Mouse (Mus musculus) hindbrain, embryonic 10.5 days (tissue): ENCODE results near the gene Ankrd13a. TPM values are rescaled to one million over a fixed set of nuclear protein-coding genes. Genes with fewer than 3 reads are reported as not detected.

Experiments
- DNase-seq: peaks from one replicate; pipeline ENCODE4 v3.0.0-alpha.2; 2017; ENCODE audit warnings: low spot score
- H3K27ac ChIP-seq: fragments of 300-500 bp; sonication (generic); 2 replicates; pipeline ENCODE4 v1.5.1; 2016; ENCODE audit warnings: mild to moderate bottlenecking, moderate library complexity
- H3K27me3 ChIP-seq: fragments of 300-500 bp; sonication (generic); 2 replicates; pipeline ENCODE4 v1.6.1; 2016; ENCODE audit warnings: mild to moderate bottlenecking; ENCODE audit not compliant: poor library complexity, insufficient read depth, severe bottlenecking
- H3K36me3 ChIP-seq: fragments of 300-500 bp; sonication (generic); 2 replicates; pipeline ENCODE4 v1.6.1; 2016; ENCODE audit warnings: mild to moderate bottlenecking, moderate library complexity
- H3K4me1 ChIP-seq: fragments of 300-500 bp; sonication (generic); replicated peaks from 2 replicates; pipeline ENCODE4 v1.6.1; 2016; ENCODE audit warnings: mild to moderate bottlenecking
- H3K4me3 ChIP-seq: fragments of 300-500 bp; sonication (generic); 2 replicates; pipeline ENCODE4 v1.5.1; 2016; ENCODE audit warnings: mild to moderate bottlenecking, moderate library complexity
- H3K9me3 ChIP-seq: fragments of 300-500 bp; sonication (generic); 2 replicates; pipeline ENCODE4 v1.6.1; 2016; ENCODE audit warnings: mild to moderate bottlenecking, moderate library complexity
- WGBS: fragments of 180-500 bp; shearing (Covaris S2); methylation state at CpG from one replicate; pipeline ENCODE4 v1.1.7; 2016; 5-methylcytosine and 5-hydroxymethylcytosine counted together
- polyA plus RNA-seq: library from polyadenylated mRNA; unstranded; fragments of >200 nt; fragmentation: Nextera tagmentation; extraction: Ambion mirVana; gene quantifications from 2 replicates; pipeline ENCODE4 v1.2.1, GENCODE M21; 2016

Ankrd13a gene
- polyA plus RNA-seq, 1 experiment from 2014 or later, result 74.1 TPM

DNA sequence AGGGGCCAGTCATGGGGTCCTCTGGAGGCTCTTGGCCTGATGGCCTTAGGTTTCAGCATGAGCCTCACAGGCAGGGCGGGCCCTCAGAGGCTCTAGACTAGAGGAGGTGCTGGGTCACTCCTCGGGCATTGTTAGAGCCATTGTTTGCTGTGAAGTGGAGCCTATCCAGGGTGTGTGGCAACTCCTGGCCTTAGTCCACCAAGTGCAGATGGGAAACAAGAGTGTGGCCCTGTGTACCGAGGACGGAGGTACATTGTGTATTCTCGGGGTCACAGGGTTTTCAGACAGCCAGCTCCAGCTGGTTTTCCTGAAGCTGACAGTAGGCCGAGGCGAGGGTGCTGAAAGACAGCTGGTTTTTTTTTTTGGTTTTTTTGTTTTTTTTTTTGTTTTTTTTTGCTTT, 18.8 kb downstream of the Ankrd13a start:
- H3K27me3 ChIP-seq, result 0 out of 2 replicates have a peak, but pooled peaks cover 3% of the 10 kb centered on the region
- 74% methylated on average over 7 of the region's 7 CpGs for WGBS

DNA sequence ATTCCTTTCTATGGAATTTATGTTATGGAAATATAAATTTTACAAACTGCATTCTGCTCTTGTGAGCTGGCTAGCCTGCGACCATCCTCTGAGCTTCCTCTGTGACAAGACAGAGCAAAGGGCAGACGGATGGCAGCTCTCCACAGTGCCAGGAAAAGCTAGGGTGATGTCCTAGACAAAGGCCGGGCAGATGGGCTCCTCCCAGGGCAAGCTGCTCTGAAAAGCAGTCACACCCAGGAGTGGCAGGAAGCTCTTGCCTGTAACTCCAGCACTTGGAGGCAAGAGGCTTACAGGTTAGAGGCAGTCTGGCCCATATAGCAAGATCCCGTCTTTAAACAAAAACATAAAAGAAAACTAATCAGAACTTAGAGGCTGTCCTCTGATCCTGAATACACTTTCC, 20.1 kb downstream of the Ankrd13a start:
- H3K27ac ChIP-seq, result peak overlapping the region; percentile 77
- 55% methylated on average over 4 of the region's 4 CpGs for WGBS
- peaks cover 45% of the 10 kb centered on the region for H3K4me1 ChIP-seq
- DNase-seq, result peak; percentile 35
- no peak overlapping the region for H3K4me3 ChIP-seq
- 0 out of 2 replicates have a peak, but pooled peaks cover 3% of the 10 kb centered on the region for H3K27me3 ChIP-seq
- no peaks in the 10 kb centered on the region for H3K9me3 ChIP-seq
- H3K36me3 ChIP-seq, result peaks cover 66% of the 10 kb centered on the region

More for the DNA sequence above, 18.8 kb downstream of the Ankrd13a start:
- H3K4me3 ChIP-seq, result no peak overlapping the region
- peaks cover 45% of the 10 kb centered on the region for H3K4me1 ChIP-seq
- peak overlapping the region; percentile 77 for H3K27ac ChIP-seq
- H3K36me3 ChIP-seq, result peaks cover 66% of the 10 kb centered on the region
- DNase-seq, result no peak
- H3K9me3 ChIP-seq, result no peaks in the 10 kb centered on the region

DNA sequence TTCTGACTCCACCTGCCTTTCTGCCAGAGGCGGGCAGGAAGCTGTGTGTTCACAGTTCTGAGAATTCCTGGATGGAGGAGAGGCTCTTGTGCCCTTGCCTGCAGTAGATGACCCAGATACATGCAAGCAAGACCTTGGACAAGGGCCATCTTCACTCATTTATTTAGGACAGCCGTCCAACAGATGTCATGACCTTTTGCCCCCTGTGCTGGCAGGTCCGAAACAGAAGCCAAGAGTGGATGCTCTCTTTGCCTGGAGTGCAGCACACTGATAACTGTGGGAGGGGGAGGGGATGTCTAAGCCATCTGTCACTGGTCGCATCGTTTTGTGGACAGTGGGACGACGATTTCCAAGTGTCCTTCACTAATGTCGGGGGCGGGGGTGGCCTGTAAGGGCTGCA, 20.8 kb downstream of the Ankrd13a start:
- WGBS, result 30% methylated on average over 9 of the region's 9 CpGs
- Histone ChIP-seq H3K27ac (peak overlapping the region; percentile 77), H3K9me3 (no peaks in the 10 kb centered on the region), H3K36me3 (peaks cover 70% of the 10 kb centered on the region), H3K4me1 (peaks cover 45% of the 10 kb centered on the region), H3K4me3 (peak overlapping the region; percentile 16; the same call in 1 of the 2 replicates), H3K27me3 (0 out of 2 replicates have a peak, but pooled peaks cover 3% of the 10 kb centered on the region)
- DNase-seq, result peak; percentile 54

DNA sequence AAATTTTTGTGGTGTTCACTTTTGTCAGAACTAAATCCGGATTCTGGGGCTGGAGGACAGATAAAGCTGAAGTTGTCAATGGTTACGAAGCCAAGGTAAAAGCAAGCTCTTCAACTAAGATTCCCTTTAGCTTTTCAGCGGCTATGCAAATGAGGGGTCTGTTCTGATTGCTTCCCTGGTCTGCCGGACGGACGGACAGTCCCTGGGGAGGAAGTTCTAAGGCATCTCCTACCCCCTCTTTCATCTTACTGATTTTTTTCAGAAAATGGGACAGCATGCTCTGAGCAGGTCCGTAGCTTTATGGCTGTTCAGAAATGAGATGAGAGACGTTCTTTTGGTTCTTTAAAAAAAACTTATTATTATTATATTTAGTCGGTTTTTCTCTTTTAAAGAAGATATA, 21.2 kb downstream of the Ankrd13a start:
- H3K9me3 ChIP-seq, result no peaks in the 10 kb centered on the region
- 53% methylated on average over 9 of the region's 9 CpGs for WGBS
- peak overlapping the region; percentile 16 for H3K4me3 ChIP-seq
- no peak for DNase-seq
- H3K27ac ChIP-seq, result peak overlapping the region; percentile 77
- 0 out of 2 replicates have a peak, but pooled peaks cover 3% of the 10 kb centered on the region for H3K27me3 ChIP-seq
- H3K36me3 ChIP-seq, result peaks cover 70% of the 10 kb centered on the region
- H3K4me1 ChIP-seq, result peaks cover 45% of the 10 kb centered on the region

DNA sequence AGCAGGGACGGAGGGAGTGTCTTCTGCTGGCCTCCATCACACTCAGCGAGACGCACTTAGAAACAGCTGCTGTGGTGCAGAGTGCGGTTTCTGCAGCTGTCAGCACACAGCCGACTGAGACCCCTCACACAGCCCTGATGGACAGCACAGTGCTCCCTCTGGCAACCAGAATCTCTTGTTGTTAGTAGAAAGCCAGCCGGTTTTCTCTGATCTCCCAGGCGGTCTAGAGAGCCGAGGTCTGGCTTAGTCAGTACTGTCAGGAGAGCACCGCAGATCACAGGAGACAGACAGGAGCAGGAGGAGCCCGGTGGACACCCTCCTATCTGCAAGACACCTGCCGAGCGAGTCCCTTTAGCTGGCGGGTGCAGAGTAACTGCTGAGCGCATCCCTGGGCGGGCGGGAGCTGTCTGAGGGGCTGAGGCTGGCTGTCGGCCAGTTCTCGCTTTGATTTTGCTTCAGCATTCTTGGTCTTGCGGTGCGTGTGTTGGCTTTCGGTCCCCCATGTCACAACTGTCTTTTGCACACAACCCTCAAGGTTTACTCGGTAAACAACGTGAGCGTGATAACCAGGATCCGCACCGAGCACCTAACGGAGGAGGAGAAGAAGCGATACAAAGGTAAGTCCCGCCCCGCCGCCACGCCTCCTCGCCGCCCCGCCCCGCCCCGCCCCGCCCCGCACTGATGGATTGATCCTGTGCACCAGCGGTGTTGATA, 22.0 kb downstream of the Ankrd13a start:
- Histone ChIP-seq H3K4me1 (peaks cover 52% of the 10 kb centered on the region), H3K36me3 (peaks cover 70% of the 10 kb centered on the region), H3K4me3 (peak overlapping the region; percentile 52), H3K27me3 (0 out of 2 replicates have a peak, but pooled peaks cover 3% of the 10 kb centered on the region), H3K27ac (peak overlapping the region; percentile 85), H3K9me3 (no peaks in the 10 kb centered on the region)
- 3% methylated on average over 40 of the region's 40 CpGs for WGBS
- DNase-seq, result peak; percentile 54

DNA sequence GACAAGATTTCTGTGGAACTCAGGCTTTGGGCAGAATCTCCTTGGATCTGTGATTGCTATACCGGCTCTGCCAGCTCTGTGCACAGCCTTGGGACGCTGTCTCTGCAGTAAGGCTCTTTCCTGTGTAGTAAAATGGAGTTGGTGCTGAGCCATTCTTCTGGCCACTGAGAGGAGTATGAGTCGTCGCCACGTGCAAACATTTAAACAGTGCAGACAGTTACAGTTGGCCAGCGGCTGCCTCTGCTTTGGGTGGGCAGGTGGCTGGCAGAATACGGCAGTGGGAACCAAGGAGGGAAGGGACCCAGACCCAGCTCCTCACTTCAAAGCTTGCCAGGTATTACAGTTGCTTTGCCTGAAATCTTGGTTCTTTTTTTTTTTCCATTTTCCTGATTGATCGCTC, 22.8 kb downstream of the Ankrd13a start:
- WGBS, result 92% methylated on average over 8 of the region's 8 CpGs
- H3K4me3 ChIP-seq, result no peak overlapping the region; the same call in 1 of the 2 replicates
- DNase-seq, result no peak
- H3K9me3 ChIP-seq, result no peaks in the 10 kb centered on the region
- H3K36me3 ChIP-seq, result peaks cover 70% of the 10 kb centered on the region
- peak overlapping the region; percentile 85; the same call in 1 of the 2 replicates for H3K27ac ChIP-seq
- H3K27me3 ChIP-seq, result 0 out of 2 replicates have a peak, but pooled peaks cover 3% of the 10 kb centered on the region
- peaks cover 57% of the 10 kb centered on the region for H3K4me1 ChIP-seq

DNA sequence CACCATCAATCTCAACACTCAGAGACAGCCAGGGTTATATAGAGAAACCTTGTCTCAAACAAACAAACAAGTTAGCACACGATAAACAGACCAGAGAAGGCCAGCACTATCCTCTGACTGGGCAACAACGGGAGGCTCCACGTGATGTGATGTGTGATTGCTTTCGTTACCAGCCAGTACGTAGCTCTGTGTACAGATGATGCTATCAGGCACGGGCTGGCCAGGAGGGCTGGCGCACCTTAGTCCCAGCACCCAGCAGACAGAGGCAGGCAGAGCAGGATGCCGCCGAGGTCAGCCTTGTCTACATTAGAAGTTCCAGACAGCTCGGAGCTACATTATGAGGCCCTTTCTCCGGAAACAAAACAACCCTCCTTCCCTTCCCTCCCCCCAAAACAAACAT, 25.4 kb downstream of the Ankrd13a start:
- peaks cover 78% of the 10 kb centered on the region for H3K36me3 ChIP-seq
- no peak for DNase-seq
- 88% methylated on average over 11 of the region's 11 CpGs for WGBS

DNA sequence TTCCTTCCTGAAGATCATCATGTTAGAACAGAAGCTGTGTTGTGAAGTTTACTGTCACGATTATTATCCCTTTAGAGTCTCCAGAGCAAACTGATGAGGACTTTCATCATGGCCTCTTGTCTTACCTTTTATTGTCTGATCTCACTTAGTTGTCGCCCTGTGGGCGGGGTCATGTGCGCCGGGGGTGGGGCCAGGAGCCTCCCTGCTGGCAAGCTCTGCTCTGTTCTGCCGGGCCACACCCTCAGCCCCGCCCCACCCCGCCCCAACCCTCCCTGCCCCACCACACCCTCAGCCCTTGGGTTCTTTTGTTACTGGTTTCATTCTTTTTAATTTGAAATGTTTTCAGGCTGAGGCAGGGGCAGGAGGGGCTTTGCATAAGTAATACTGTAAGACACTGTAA, 26.6 kb downstream of the Ankrd13a start:
- Histone ChIP-seq H3K4me1 (peaks cover 30% of the 10 kb centered on the region), H3K4me3 (no peak overlapping the region), H3K27me3 (no peaks in the 10 kb centered on the region), H3K9me3 (no peaks in the 10 kb centered on the region), H3K36me3 (peaks cover 90% of the 10 kb centered on the region), H3K27ac (peak overlapping the region; percentile 62; the same call in 1 of the 2 replicates)
- 17% methylated on average over 8 of the region's 8 CpGs for WGBS
- peak; percentile 46 for DNase-seq

More for the DNA sequence above, 25.4 kb downstream of the Ankrd13a start:
- Histone ChIP-seq H3K9me3 (no peaks in the 10 kb centered on the region), H3K4me3 (no peak overlapping the region), H3K4me1 (peaks cover 39% of the 10 kb centered on the region), H3K27ac (no peak overlapping the region), H3K27me3 (0 out of 2 replicates have a peak, but pooled peaks cover 3% of the 10 kb centered on the region)

DNA sequence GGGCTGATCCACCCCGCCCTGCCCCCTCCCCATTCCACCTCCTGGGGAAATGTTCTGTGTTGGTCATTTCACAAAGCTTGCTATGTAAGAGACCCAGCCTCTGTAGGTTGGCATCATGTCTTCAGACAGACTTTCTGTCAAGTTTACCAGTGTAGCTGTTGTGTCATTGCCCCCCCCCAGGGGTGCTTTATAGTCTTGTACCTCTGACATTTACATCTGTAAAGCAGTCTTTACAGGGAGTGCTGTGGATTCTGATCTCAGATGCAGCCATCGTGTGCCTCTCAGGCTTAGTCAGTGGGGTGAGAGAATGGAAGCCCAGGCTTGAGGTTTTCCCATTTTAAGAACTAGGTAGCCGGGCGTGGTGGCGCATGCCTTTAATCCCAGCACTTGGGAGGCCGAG, 27.4 kb downstream of the Ankrd13a start:
- no peak for DNase-seq
- no peaks in the 10 kb centered on the region for H3K9me3 ChIP-seq
- H3K4me3 ChIP-seq, result no peak overlapping the region
- no peaks in the 10 kb centered on the region for H3K27me3 ChIP-seq
- 85% methylated on average over 6 of the region's 6 CpGs for WGBS
- H3K27ac ChIP-seq, result peak overlapping the region; percentile 62
- peaks cover 22% of the 10 kb centered on the region for H3K4me1 ChIP-seq
- H3K36me3 ChIP-seq, result peaks cover 98% of the 10 kb centered on the region

DNA sequence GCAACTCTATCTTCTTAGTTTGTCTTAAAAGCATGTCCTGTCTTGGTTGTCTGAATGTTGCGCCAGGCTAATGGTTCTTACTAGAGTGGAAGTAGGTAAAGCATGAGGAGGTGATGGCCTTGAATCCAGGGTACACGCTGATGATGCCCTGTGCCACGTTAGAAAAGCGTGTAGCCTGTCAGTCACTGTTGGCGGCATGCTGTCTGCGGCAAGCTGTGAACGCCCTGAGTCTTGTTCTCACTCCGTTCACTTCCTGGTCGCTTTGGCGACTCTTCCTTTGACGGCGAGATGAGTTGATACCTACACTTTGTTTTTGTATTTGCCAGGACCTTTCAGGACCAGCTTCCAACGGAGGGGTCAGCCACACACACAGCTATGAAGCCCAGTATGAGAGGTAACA, 28.8 kb downstream of the Ankrd13a start:
- no peaks in the 10 kb centered on the region for H3K9me3 ChIP-seq
- WGBS, result 91% methylated on average over 13 of the region's 13 CpGs
- peaks cover 18% of the 10 kb centered on the region for H3K4me1 ChIP-seq
- H3K27ac ChIP-seq, result no peak overlapping the region
- H3K36me3 ChIP-seq, result peaks cover 100% of the 10 kb centered on the region
- no peak overlapping the region for H3K4me3 ChIP-seq
- no peaks in the 10 kb centered on the region for H3K27me3 ChIP-seq
- no peak for DNase-seq

DNA sequence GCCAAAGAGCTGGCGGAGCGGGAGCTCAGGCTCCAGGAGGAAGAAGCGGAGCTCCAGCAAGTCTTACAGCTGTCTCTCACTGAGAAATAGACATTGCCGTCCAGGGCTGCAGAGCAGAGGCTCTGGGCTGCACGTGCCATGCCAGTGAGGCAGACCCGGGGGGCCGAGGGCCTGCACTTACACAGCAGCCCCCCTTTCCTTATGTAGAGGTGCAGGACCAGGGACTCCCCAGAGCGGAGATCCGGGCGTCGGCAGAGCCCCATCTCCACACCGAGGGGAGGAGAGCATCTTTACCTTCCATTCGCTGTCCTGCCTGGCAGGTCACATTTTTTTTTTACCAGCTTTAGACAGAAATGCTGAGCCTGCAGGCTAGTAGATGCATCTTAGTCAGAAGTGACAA, 29.9 kb downstream of the Ankrd13a start:
- H3K36me3 ChIP-seq, result peaks cover 100% of the 10 kb centered on the region

DNA sequence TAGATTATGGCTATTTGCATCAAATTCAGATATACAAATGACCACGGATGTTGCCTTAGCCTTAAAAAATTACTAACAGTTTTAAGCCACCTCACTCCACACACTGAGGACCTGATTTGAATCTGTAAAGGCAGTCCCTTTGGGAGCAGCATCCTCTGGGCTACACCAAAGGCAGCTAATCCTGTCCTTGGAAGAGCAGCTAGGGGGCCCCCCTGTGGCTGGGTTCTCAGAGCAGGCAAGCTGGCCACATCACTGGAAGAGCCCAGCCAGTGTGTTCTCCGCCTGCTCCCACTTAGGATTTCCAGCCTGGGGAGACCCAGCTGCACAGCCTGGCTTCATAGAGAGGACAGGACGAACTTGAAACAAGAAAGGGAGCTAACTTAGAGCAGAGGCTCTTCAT, 30.5 kb downstream of the Ankrd13a start:
- DNase-seq, result no peak
- no peaks in the 10 kb centered on the region for H3K27me3 ChIP-seq
- H3K27ac ChIP-seq, result no peak overlapping the region
- H3K4me3 ChIP-seq, result no peak overlapping the region
- H3K4me1 ChIP-seq, result peaks cover 27% of the 10 kb centered on the region
- WGBS, result 41% methylated on average over 3 of the region's 3 CpGs
- no peaks in the 10 kb centered on the region for H3K9me3 ChIP-seq
- peaks cover 100% of the 10 kb centered on the region for H3K36me3 ChIP-seq

More for the DNA sequence above, 29.9 kb downstream of the Ankrd13a start:
- Histone ChIP-seq H3K27me3 (no peaks in the 10 kb centered on the region), H3K4me3 (no peak overlapping the region), H3K9me3 (no peaks in the 10 kb centered on the region), H3K27ac (no peak overlapping the region), H3K4me1 (peaks cover 21% of the 10 kb centered on the region)
- whole genome bisulfite sequencing, result 84% methylated on average over 13 of the region's 13 CpGs
- no peak for DNase-seq
